Mouse (Mus musculus) megakaryocyte progenitor cell, adult 5-6 weeks (primary cell): Measurements from ENCODE around the gene Poldip2. TPM values are rescaled to one million over a fixed set of nuclear protein-coding genes. Genes with fewer than 3 reads are reported as not detected.

ENCODE experiments used
- total RNA-seq, 2 experiments: library from RNA; stranded (forward) in 1 of 2; stranded (reverse) in 1 of 2; fragments of 157-497, 149-512 nt in 1 of 2; fragments of 200-1000 nt in 1 of 2; gene quantifications; 2 replicates each; pipeline versions ENCODE4 v1.2.3 to v1.2.4; 2015 to 2017

Poldip2 gene
- total RNA-seq, 2 experiments from 2014 or later = 57.5 to 59.2 TPM

Other genes with a start within 250 kb of the Poldip2 start
- gene BC030499, start 221.4 kb upstream of the Poldip2 start, total RNA-seq (2015) = 0.22 and 0.30 TPM in 2 replicates
- 0.14 and 2.0 TPM in 2 replicates for gene BC030499, start 221.4 kb upstream of the Poldip2 start, total RNA-seq (2017)
- 27.0 and 30.0 TPM in 2 replicates for gene Spag5, start 210.7 kb upstream of the Poldip2 start, total RNA-seq (2015)
- gene Spag5, start 210.7 kb upstream of the Poldip2 start, total RNA-seq (2017) = 52.6 and 54.0 TPM in 2 replicates
- gene Aldoc, start 189.2 kb upstream of the Poldip2 start, total RNA-seq (2015) = 0.15 and 1.0 TPM in 2 replicates
- gene Aldoc, start 189.2 kb upstream of the Poldip2 start, total RNA-seq (2017) = 0.17 and 0.54 TPM in 2 replicates
- gene Pigs, start 183.8 kb upstream of the Poldip2 start, total RNA-seq (2015) = 25.6 and 28.6 TPM in 2 replicates
- gene Pigs, start 183.8 kb upstream of the Poldip2 start, total RNA-seq (2017) = 13.3 and 15.6 TPM in 2 replicates
- gene Unc119, start 168.7 kb upstream of the Poldip2 start, total RNA-seq (2015) = 27.2 and 34.4 TPM in 2 replicates
- 25.7 and 29.2 TPM in 2 replicates for gene Unc119, start 168.7 kb upstream of the Poldip2 start, total RNA-seq (2017)
- gene Foxn1, start 125.6 kb upstream of the Poldip2 start, total RNA-seq (2015) = not detected in 2 replicates
- gene Foxn1, start 125.6 kb upstream of the Poldip2 start, total RNA-seq (2017) = not detected in 2 replicates
- 0.10 and 1.0 TPM in 2 replicates for gene Slc13a2, start 90.0 kb upstream of the Poldip2 start, total RNA-seq (2015)
- 0.04 and 0.44 TPM in 2 replicates for gene Slc13a2, start 90.0 kb upstream of the Poldip2 start, total RNA-seq (2017)
- 2.4 and 2.7 TPM in 2 replicates for gene Slc46a1, start 46.5 kb upstream of the Poldip2 start, total RNA-seq (2015)
- 1.8 and 5.8 TPM in 2 replicates for gene Slc46a1, start 46.5 kb upstream of the Poldip2 start, total RNA-seq (2017)
- gene Sarm1, start 14.4 kb upstream of the Poldip2 start, total RNA-seq (2015) = 0.17 and 0.24 TPM in 2 replicates
- gene Sarm1, start 14.4 kb upstream of the Poldip2 start, total RNA-seq (2017) = 0.08 TPM in 1 of 2 replicates, not detected in the other
- not detected in 2 replicates for gene Vtn, start 13.1 kb upstream of the Poldip2 start, total RNA-seq (2015)
- gene Vtn, start 13.1 kb upstream of the Poldip2 start, total RNA-seq (2017) = not detected in 2 replicates
- not detected in 2 replicates for gene Sebox, start 8.7 kb upstream of the Poldip2 start, total RNA-seq (2015)
- not detected in 2 replicates for gene Sebox, start 8.7 kb upstream of the Poldip2 start, total RNA-seq (2017)
- 20.9 and 26.7 TPM in 2 replicates for gene Tmem199, start within 50 bp of the Poldip2 start, total RNA-seq (2015)
- 27.5 and 34.4 TPM in 2 replicates for gene Tmem199, start within 50 bp of the Poldip2 start, total RNA-seq (2017)
- 8.9 and 9.3 TPM in 2 replicates for gene Tnfaip1, start 24.1 kb downstream of the Poldip2 start, total RNA-seq (2015)
- gene Tnfaip1, start 24.1 kb downstream of the Poldip2 start, total RNA-seq (2017) = 4.2 and 5.5 TPM in 2 replicates
- gene Ift20, start 24.2 kb downstream of the Poldip2 start, total RNA-seq (2015) = 112 and 130 TPM in 2 replicates
- gene Ift20, start 24.2 kb downstream of the Poldip2 start, total RNA-seq (2017) = 158 and 160 TPM in 2 replicates
- gene Tmem97, start 38.6 kb downstream of the Poldip2 start, total RNA-seq (2015) = 102 and 108 TPM in 2 replicates
- gene Tmem97, start 38.6 kb downstream of the Poldip2 start, total RNA-seq (2017) = 77.5 and 77.9 TPM in 2 replicates
- 15.8 and 19.5 TPM in 2 replicates for gene Nlk, start 185.2 kb downstream of the Poldip2 start, total RNA-seq (2015)
- 16.6 and 21.6 TPM in 2 replicates for gene Nlk, start 185.2 kb downstream of the Poldip2 start, total RNA-seq (2017)
- 36.4 and 39.5 TPM in 2 replicates for gene Ccnq, start 239.5 kb downstream of the Poldip2 start, total RNA-seq (2015)
- gene Ccnq, start 239.5 kb downstream of the Poldip2 start, total RNA-seq (2017) = 24.3 and 30.1 TPM in 2 replicates